Mouse (Mus musculus) liver, postnatal 0 days (tissue): Measurements from ENCODE around the gene Jmjd7. TPM values are rescaled to one million over a fixed set of nuclear protein-coding genes. Genes with fewer than 3 reads are reported as not detected.
A peak's percentile ranks its signal among the peaks of the same experiment; 100 is the strongest.

Source experiments
- ATAC-seq: fragments of 200-750 bp; cut with Nextera tagmentation; 2 replicates; pipeline ENCODE4 v1.8.0; 2017; ENCODE audit warnings: mild to moderate bottlenecking, moderate library complexity
- DNase-seq: peaks from one replicate; pipeline ENCODE4 v3.0.0-alpha.2; 2016
- H3K27ac ChIP-seq: fragments of 300-500 bp; sonication (generic); 2 replicates; pipeline ENCODE4 v1.5.1; 2014; ENCODE audit warnings: antibody characterized with exemption, moderate library complexity, mild to moderate bottlenecking, low read depth
- H3K27me3 ChIP-seq: fragments of 300-500 bp; sonication (generic); 2 replicates; pipeline ENCODE4 v1.6.1; 2014; ENCODE audit warnings: low read length, control low read depth, mixed read lengths; ENCODE audit not compliant: insufficient read depth
- H3K36me3 ChIP-seq: fragments of 300-500 bp; sonication (generic); replicated peaks from 2 replicates; pipeline ENCODE4 v1.6.1; 2014; ENCODE audit warnings: mild to moderate bottlenecking, control low read depth, low read length, moderate library complexity, mixed read lengths; ENCODE audit not compliant: insufficient read depth
- H3K4me1 ChIP-seq: fragments of 300-500 bp; sonication (generic); 2 replicates; pipeline ENCODE4 v1.6.1; 2014; ENCODE audit warnings: antibody characterized with exemption, mild to moderate bottlenecking, control low read depth; ENCODE audit not compliant: insufficient read depth
- H3K4me2 ChIP-seq: fragments of 300-500 bp; sonication (generic); 2 replicates; pipeline ENCODE4 v1.6.1; 2014; ENCODE audit warnings: low read depth, mild to moderate bottlenecking, low read length, moderate library complexity, mixed read lengths
- H3K4me3 ChIP-seq: fragments of 300-500 bp; sonication (generic); 2 replicates; pipeline ENCODE4 v1.5.1; 2014; ENCODE audit warnings: low read depth, low read length
- H3K9ac ChIP-seq: fragments of 300-500 bp; sonication (generic); replicated peaks from 2 replicates; pipeline ENCODE4 v1.6.1; 2014; ENCODE audit warnings: mild to moderate bottlenecking, moderate library complexity
- H3K9me3 ChIP-seq: fragments of 300-500 bp; sonication (generic); 2 replicates; pipeline ENCODE4 v1.6.1; 2016; ENCODE audit warnings: mild to moderate bottlenecking, control low read depth, low read length, mixed read lengths
- CTCF ChIP-seq: sonication (generic); IDR thresholded peaks from 2 replicates; pipeline ENCODE4 v1.5.1; 2016; ENCODE audit warnings: antibody characterized with exemption, low read depth
- EP300 ChIP-seq: IDR thresholded peaks from 2 replicates; pipeline ENCODE4 v1.6.1; 2016; ENCODE audit warnings: antibody characterized with exemption, low read depth, mild to moderate bottlenecking
- WGBS: fragments of 180-500 bp; shearing (Covaris S2); extraction: QIAGEN DNeasy Blood & Tissue Kit; methylation state at CpG from one replicate; pipeline ENCODE4 v1.1.7; 2014; ENCODE audit not compliant: insufficient replicate concordance; 5-methylcytosine and 5-hydroxymethylcytosine counted together
- polyA plus RNA-seq: library from polyadenylated mRNA; unstranded; fragments of >200 nt; fragmentation: Nextera tagmentation; extraction: Ambion mirVana; gene quantifications from 2 replicates; pipeline ENCODE4 v1.2.1, GENCODE M21; 2015

Gene Jmjd7
- polyA plus RNA-seq, 1 experiment from 2014 or later, result 4.8 TPM

GRCm38 (mm10) chr2:120007680-120008210 is 19.5 kb upstream of the Jmjd7 start:
- H3K4me3 ChIP-seq, result no peak overlapping the region
- DNase-seq (no peak), ATAC-seq (peak; percentile 89)
- WGBS, result 78% methylated on average over 4 of the region's 4 CpGs
- H3K4me2 ChIP-seq, result no peak overlapping the region
- peaks cover 5% of the 10 kb centered on the region for H3K4me1 ChIP-seq
- no peaks in the 10 kb centered on the region for H3K36me3 ChIP-seq
- H3K27me3 ChIP-seq, result no peaks in the 10 kb centered on the region
- H3K9ac ChIP-seq, result no peak overlapping the region
- TF ChIP-seq CTCF (no peak), EP300 (peak; percentile 62)
- H3K9me3 ChIP-seq, result no peaks in the 10 kb centered on the region
- peak overlapping the region; percentile 16; the same call in 1 of the 2 replicates for H3K27ac ChIP-seq

DNA sequence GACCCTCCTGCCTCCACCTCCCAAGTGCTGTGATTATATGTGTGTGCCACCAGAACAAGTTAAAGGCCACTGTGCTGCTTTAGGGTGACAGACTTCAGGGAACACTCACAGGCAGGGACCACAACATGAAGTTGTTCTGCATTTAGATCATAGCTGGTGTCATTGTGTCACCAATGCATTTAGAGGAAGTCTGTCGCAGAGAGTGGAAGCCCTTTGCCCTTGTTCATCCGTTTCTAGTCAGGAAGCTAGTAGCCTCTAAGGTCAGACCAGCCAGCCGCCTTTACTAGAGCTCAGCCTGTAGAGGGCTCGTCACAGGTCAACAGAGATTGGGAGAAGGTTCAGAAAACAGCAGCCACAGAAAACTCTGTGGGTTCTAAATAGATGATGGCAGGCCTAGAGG is 18.6 kb upstream of the Jmjd7 start:
- Histone ChIP-seq H3K4me3 (no peak overlapping the region), H3K9ac (no peak overlapping the region), H3K4me2 (no peak overlapping the region), H3K27ac (peak overlapping the region; percentile 51), H3K9me3 (no peaks in the 10 kb centered on the region), H3K4me1 (peaks cover 5% of the 10 kb centered on the region), H3K36me3 (no peaks in the 10 kb centered on the region), H3K27me3 (no peaks in the 10 kb centered on the region)
- WGBS, result 10% methylated on average over 4 of the region's 4 CpGs
- DNase-seq, result peak; percentile 36
- ATAC-seq, result peak; percentile 43
- TF ChIP-seq EP300 (no peak), CTCF (no peak)

DNA sequence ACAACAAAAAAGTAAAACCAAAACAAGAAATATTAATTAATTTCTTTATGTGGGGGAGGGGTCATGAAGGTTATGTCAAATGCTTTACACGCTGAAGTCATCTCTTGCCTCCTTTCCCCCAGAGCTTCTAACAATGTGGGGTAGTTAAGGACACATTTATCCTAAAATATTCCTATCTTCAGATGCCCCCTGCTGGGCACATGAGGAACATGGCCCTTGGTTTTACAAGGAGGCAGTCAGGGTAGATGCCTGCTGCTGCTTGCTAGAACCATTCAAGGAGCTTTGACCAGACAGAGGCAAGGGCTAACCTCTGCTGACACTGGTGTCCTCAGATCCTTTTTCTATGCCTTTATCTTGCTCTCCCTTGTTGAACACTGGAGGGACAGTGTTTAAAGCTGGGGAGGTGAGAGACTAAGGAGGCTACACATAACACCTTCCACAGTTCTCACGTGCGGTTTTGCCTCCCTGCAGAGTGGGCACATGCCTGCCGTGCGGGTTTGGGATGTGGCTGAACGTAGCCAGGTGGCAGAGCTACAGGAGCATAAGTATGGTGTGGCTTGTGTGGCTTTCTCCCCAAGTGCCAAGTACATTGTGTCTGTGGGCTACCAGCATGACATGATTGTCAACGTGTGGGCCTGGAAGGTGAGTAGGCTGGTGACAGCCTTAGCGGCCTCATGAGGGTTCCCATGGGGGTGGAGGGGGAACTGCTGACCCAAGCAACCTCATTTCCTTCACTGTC is 15.7 kb upstream of the Jmjd7 start:
- Histone ChIP-seq H3K9ac (no peak overlapping the region), H3K36me3 (peaks cover 7% of the 10 kb centered on the region; the same call in 1 of the 2 replicates), H3K27me3 (no peaks in the 10 kb centered on the region), H3K4me2 (no peak overlapping the region), H3K4me1 (peaks cover 5% of the 10 kb centered on the region), H3K27ac (no peak overlapping the region), H3K4me3 (no peak overlapping the region), H3K9me3 (no peaks in the 10 kb centered on the region)
- DNase-seq (peak; percentile 59), ATAC-seq (no peak)
- WGBS, result 71% methylated on average over 8 of the region's 8 CpGs
- TF ChIP-seq CTCF (peak; percentile 82), EP300 (no peak)

- DNase-seq, result no peak
- no peak overlapping the region for H3K4me2 ChIP-seq
- H3K36me3 ChIP-seq, result peaks cover 7% of the 10 kb centered on the region; the same call in 1 of the 2 replicates
- no peak for ATAC-seq
- WGBS, result 70% methylated on average over 13 of the region's 13 CpGs
- no peaks in the 10 kb centered on the region for H3K27me3 ChIP-seq
- H3K9me3 ChIP-seq, result no peaks in the 10 kb centered on the region
- no peak overlapping the region for H3K4me3 ChIP-seq
- TF ChIP-seq EP300 (no peak), CTCF (no peak)
- H3K27ac ChIP-seq, result no peak overlapping the region
- no peak overlapping the region for H3K9ac ChIP-seq
- peaks cover 3% of the 10 kb centered on the region; the same call in 1 of the 2 replicates for H3K4me1 ChIP-seq
These were observed 14.4 kb upstream of the Jmjd7 start for GRCm38 (mm10) chr2:120012924-120013323.

- Histone ChIP-seq H3K4me2 (no peak overlapping the region), H3K27me3 (no peaks in the 10 kb centered on the region), H3K9me3 (no peaks in the 10 kb centered on the region), H3K4me3 (no peak overlapping the region), H3K9ac (no peak overlapping the region), H3K4me1 (no peaks in the 10 kb centered on the region), H3K27ac (no peak overlapping the region), H3K36me3 (peaks cover 7% of the 10 kb centered on the region; the same call in 1 of the 2 replicates)
- WGBS, result 89% methylated on average over 2 of the region's 2 CpGs
- no peak for ATAC-seq
- no peak for DNase-seq
- TF ChIP-seq EP300, result no peak
- no peak for TF ChIP-seq CTCF
These were observed 13.3 kb upstream of the Jmjd7 start for GRCm38 (mm10) chr2:120013831-120014486.

GRCm38 (mm10) chr2:120015882-120016281 is 11.4 kb upstream of the Jmjd7 start:
- Histone ChIP-seq H3K9me3 (no peaks in the 10 kb centered on the region), H3K4me1 (no peaks in the 10 kb centered on the region), H3K4me2 (0 out of 2 replicates have a peak overlapping the region, but pooled peaks have one; percentile 9), H3K36me3 (peaks cover 7% of the 10 kb centered on the region; the same call in 1 of the 2 replicates), H3K4me3 (no peak overlapping the region), H3K27me3 (no peaks in the 10 kb centered on the region), H3K9ac (no peak overlapping the region), H3K27ac (no peak overlapping the region)
- TF ChIP-seq EP300, result no peak
- TF ChIP-seq CTCF, result no peak
- ATAC-seq, result no peak
- 60% methylated on average over 4 of the region's 4 CpGs for WGBS
- DNase-seq, result no peak
